In genomic region chr11:120902487-120903142, GRCm38 (mm10) we compare ENCODE assay signal across 10 mouse cellular contexts. TPM values are rescaled to one million over a fixed set of nuclear protein-coding genes. Genes with fewer than 3 reads are reported as not detected.
DNase-seq lines count a peak whose midpoint lies in the region; ATAC-seq and TF ChIP-seq lines count a peak whose summit lies in the region.
"Had no signal": no experiment of that assay in that cellular context is flagged by ENCODE, and none has a peak within 500 bp of the region (broad histone marks: within the 10 kb centered on the region; RNA-seq: fewer than 3 reads in every experiment).

No protein-coding gene starts in this region.

- H3K9ac ChIP-seq in intestine, embryonic 15.5 days, result 0 out of 2 replicates have a peak overlapping the region, but pooled peaks have one; percentile 3
- H3K9ac ChIP-seq in liver, embryonic 14.5 days (replicated peaks), result peak overlapping the region; percentile 27; the same call in 1 of the 2 replicates
- H3K9ac ChIP-seq in forebrain, embryonic 13.5 days, result no peak overlapping the region
- H3K9ac ChIP-seq: neural tube, embryonic 12.5 days had no signal

- H3K27me3 ChIP-seq in intestine, embryonic 15.5 days (replicated peaks), result no peaks in the 10 kb centered on the region
- no peaks in the 10 kb centered on the region for H3K27me3 ChIP-seq in liver, embryonic 14.5 days (ENCODE audit: control insufficient read depth, insufficient read depth, low read length)
- H3K27me3 ChIP-seq in forebrain, embryonic 13.5 days, result no peaks in the 10 kb centered on the region
- H3K27me3 ChIP-seq: neural tube, embryonic 12.5 days had no signal

- H3K4me2 ChIP-seq in intestine, embryonic 15.5 days (replicated peaks), result peak overlapping the region; percentile 33
- H3K4me2 ChIP-seq in liver, embryonic 14.5 days (ENCODE audit: low read depth), result peak overlapping the region; percentile 3
- H3K4me2 ChIP-seq in forebrain, embryonic 13.5 days, result no peak overlapping the region
- H3K4me2 ChIP-seq: neural tube, embryonic 12.5 days had no signal

- peaks cover 8% of the 10 kb centered on the region for H3K4me1 ChIP-seq in intestine, embryonic 15.5 days (replicated peaks)
- peaks cover 27 to 39% of the 10 kb centered on the region in 2 experiments for H3K4me1 ChIP-seq in liver, embryonic 14.5 days (replicated peaks; ENCODE audit: control insufficient read depth in 2 of 2, insufficient read depth in 2 of 2, low read length in 1 of 2)
- no peaks in the 10 kb centered on the region for H3K4me1 ChIP-seq in forebrain, embryonic 13.5 days
- H3K4me1 ChIP-seq: neural tube, embryonic 12.5 days had no signal

- no peaks in the 10 kb centered on the region; the same call in 1 of the 2 replicates for H3K36me3 ChIP-seq in intestine, embryonic 15.5 days
- no peaks in the 10 kb centered on the region for H3K36me3 ChIP-seq in liver, embryonic 14.5 days (replicated peaks; ENCODE audit: control insufficient read depth, insufficient read depth, low read depth)
- peaks cover 36% of the 10 kb centered on the region for H3K36me3 ChIP-seq in forebrain, embryonic 13.5 days (ENCODE audit: poor library complexity, severe bottlenecking)

- no peak overlapping the region for H3K4me3 ChIP-seq in intestine, embryonic 15.5 days (replicated peaks)
- H3K4me3 ChIP-seq in liver, embryonic 14.5 days (ENCODE audit: insufficient read depth in 1 of 2, low read depth in 2 of 2, low read length in 2 of 2), result no peak overlapping the region
- H3K4me3 ChIP-seq in forebrain, embryonic 13.5 days, result no peak overlapping the region
- H3K4me3 ChIP-seq: neural tube, embryonic 12.5 days had no signal

- TF ChIP-seq CTCF in liver, embryonic 14.5 days (IDR thresholded peaks at IDR 0.05; ENCODE audit: low read depth), result peak; percentile 22; the same call in 1 of the 2 replicates

- peak overlapping the region; percentile 77 for H3K27ac ChIP-seq in intestine, embryonic 15.5 days
- H3K27ac ChIP-seq in liver, embryonic 14.5 days, result peak overlapping the region; percentile 32
- H3K27ac ChIP-seq in forebrain, embryonic 13.5 days, result no peak overlapping the region
- H3K27ac ChIP-seq: neural tube, embryonic 12.5 days had no signal

- WGBS in intestine, embryonic 15.5 days, result 36% methylated on average over 10 of the region's 10 CpGs
- WGBS in liver, embryonic 14.5 days (ENCODE audit: insufficient replicate concordance), result 40% methylated on average over 10 of the region's 10 CpGs
- 57% methylated on average over 10 of the region's 10 CpGs for WGBS in forebrain, embryonic 13.5 days

- DNase-seq in thymus, postnatal 14 days, result peak; percentile 25
- DNase-seq in thymus, adult 18-20 months, result no peak
- peak in 2 of 3 experiments; percentile 38 to 47 for DNase-seq in liver, embryonic 14.5 days (ENCODE audit: low read depth in 3 of 3, low spot score in 3 of 3)
- peak; percentile 58 for DNase-seq in testis, postnatal 14 days (ENCODE audit: low spot score)
- DNase-seq in right cerebral cortex, postnatal 36 days (ENCODE audit: low spot score in 2 of 2), result no peak
- no peak for DNase-seq in MN1 (ENCODE audit: low spot score)
- DNase-seq: left cerebral cortex, postnatal 4 days had no signal

- peak; percentile 88 for ATAC-seq in intestine, embryonic 15.5 days
- ATAC-seq in liver, embryonic 14.5 days (ENCODE audit: insufficient read depth), result peak; percentile 56; the same call in 1 of the 2 replicates
- no peak for ATAC-seq in forebrain, embryonic 13.5 days

- no peak for TF ChIP-seq EP300 in liver, embryonic 14.5 days (IDR thresholded peaks at IDR 0.05; ENCODE audit: low read depth)

- H3K9me3 ChIP-seq in intestine, embryonic 15.5 days, result no peaks in the 10 kb centered on the region
- H3K9me3 ChIP-seq in liver, embryonic 14.5 days (ENCODE audit: control insufficient read depth, low read length), result no peaks in the 10 kb centered on the region
- no peaks in the 10 kb centered on the region for H3K9me3 ChIP-seq in forebrain, embryonic 13.5 days (replicated peaks)
- H3K9me3 ChIP-seq: neural tube, embryonic 12.5 days had no signal

RNA-seq across cellular contexts. Expression of gene Ccdc57, which starts 30.1 kb away (rescaled TPM):
- polyA plus RNA-seq in intestine, embryonic 15.5 days (2015; fragmentation: Nextera tagmentation; extraction: Ambion mirVana), result 4.2 and 5.1 TPM in 2 replicates
- 1.2 and 1.4 TPM in 2 replicates for polyA plus RNA-seq in liver, embryonic 14.5 days (2012; rRNA removed)
- polyA plus RNA-seq in liver, embryonic 14.5 days (2014; fragmentation: Nextera tagmentation; extraction: Ambion mirVana), result 1.3 and 1.4 TPM in 2 replicates
- 5.6 and 6.9 TPM in 2 replicates for polyA plus RNA-seq in forebrain, embryonic 13.5 days (2015; fragmentation: Nextera tagmentation; extraction: Ambion mirVana)

RNA-seq across cellular contexts. Expression of gene Slc16a3, which starts 45.7 kb away (rescaled TPM):
- polyA plus RNA-seq in intestine, embryonic 15.5 days (2015; fragmentation: Nextera tagmentation; extraction: Ambion mirVana), result 84.8 and 96.2 TPM in 2 replicates
- polyA plus RNA-seq in liver, embryonic 14.5 days (2012; rRNA removed), result 23.5 and 25.0 TPM in 2 replicates
- 25.8 and 31.6 TPM in 2 replicates for polyA plus RNA-seq in liver, embryonic 14.5 days (2014; fragmentation: Nextera tagmentation; extraction: Ambion mirVana)
- 15.7 and 18.7 TPM in 2 replicates for polyA plus RNA-seq in forebrain, embryonic 13.5 days (2015; fragmentation: Nextera tagmentation; extraction: Ambion mirVana)

Comparison
In these comparisons a context has a peak if more than half of its experiments do, and no peak if none do; other contexts are left out.
1. DNase-seq: peak in thymus, postnatal 14 days (single experiment), liver, embryonic 14.5 days (2 of 3) and testis, postnatal 14 days (single experiment); none in thymus, adult 18-20 months (0 of 2), right cerebral cortex, postnatal 36 days (0 of 2) and MN1 (single experiment).